Mouse (Mus musculus): Measurements from ENCODE around the gene Josd2. TPM values are rescaled to one million over a fixed set of nuclear protein-coding genes. Genes with fewer than 3 reads are reported as not detected.

Josd2 gene
- total RNA-seq, 2 experiments from 2014 or later: 76.7 to 77.9 TPM

GRCm38 (mm10) chr7:44471880-44472557 lies 4.2 kb downstream of the Josd2 start:
- no peak for DNase-seq (ENCODE audit: low spot score in 2 of 2)

- DNase-seq (ENCODE audit: low spot score in 2 of 2): no peak
Observed at GRCm38 (mm10) chr7:44472558-44472885, 4.7 kb downstream of the Josd2 start.

GRCm38 (mm10) chr7:44472961-44473646 lies 5.3 kb downstream of the Josd2 start:
- DNase-seq (ENCODE audit: low spot score in 2 of 2): no peak

GRCm38 (mm10) chr7:44474419-44474818 lies 6.6 kb downstream of the Josd2 start:
- peak in 1 of 2 experiments; percentile 65 for DNase-seq (ENCODE audit: low spot score in 2 of 2)

GRCm38 (mm10) chr7:44475046-44475614 lies 7.3 kb downstream of the Josd2 start:
- DNase-seq (ENCODE audit: low spot score in 2 of 2): no peak

GRCm38 (mm10) chr7:44482836-44483435 lies 15.2 kb downstream of the Josd2 start:
- no peak for DNase-seq (ENCODE audit: low spot score in 2 of 2)

GRCm38 (mm10) chr7:44484109-44484508 lies 16.3 kb downstream of the Josd2 start:
- DNase-seq (ENCODE audit: low spot score in 2 of 2): no peak

GRCm38 (mm10) chr7:44484841-44485571 lies 17.2 kb downstream of the Josd2 start:
- DNase-seq (ENCODE audit: low spot score in 2 of 2): peak; percentile 80 to 84

GRCm38 (mm10) chr7:44485572-44486195 lies 17.9 kb downstream of the Josd2 start:
- no peak for DNase-seq (ENCODE audit: low spot score in 2 of 2)

GRCm38 (mm10) chr7:44486927-44487575 lies 19.3 kb downstream of the Josd2 start:
- DNase-seq (ENCODE audit: low spot score in 2 of 2): no peak

GRCm38 (mm10) chr7:44487936-44488335 lies 20.2 kb downstream of the Josd2 start:
- no peak for DNase-seq (ENCODE audit: low spot score in 2 of 2)

GRCm38 (mm10) chr7:44488545-44488944 lies 20.8 kb downstream of the Josd2 start:
- DNase-seq (ENCODE audit: low spot score in 2 of 2): no peak

GRCm38 (mm10) chr7:44490281-44490680 lies 22.5 kb downstream of the Josd2 start:
- DNase-seq (ENCODE audit: low spot score in 2 of 2): no peak

GRCm38 (mm10) chr7:44491391-44491790 lies 23.6 kb downstream of the Josd2 start:
- no peak for DNase-seq (ENCODE audit: low spot score in 2 of 2)

GRCm38 (mm10) chr7:44492166-44492826 lies 24.5 kb downstream of the Josd2 start:
- DNase-seq (ENCODE audit: low spot score in 2 of 2): no peak

- DNase-seq (ENCODE audit: low spot score in 2 of 2): no peak
Observed at GRCm38 (mm10) chr7:44494681-44495080, 26.9 kb downstream of the Josd2 start.

GRCm38 (mm10) chr7:44495086-44495485 lies 27.3 kb downstream of the Josd2 start:
- DNase-seq (ENCODE audit: low spot score in 2 of 2): no peak

GRCm38 (mm10) chr7:44495992-44496770 lies 28.4 kb downstream of the Josd2 start, which contains the start of the genes Emc10 and Fam71e1:
Gene Emc10, minus strand, starts transcription at chr7:44496529.
Gene Fam71e1, plus strand, starts transcription at chr7:44496581.
- peak; percentile 99 for DNase-seq (ENCODE audit: low spot score in 2 of 2)

GRCm38 (mm10) chr7:44496771-44497109 lies 29.0 kb downstream of the Josd2 start:
- no peak for DNase-seq (ENCODE audit: low spot score in 2 of 2)

All from left cerebral cortex, adult 18-20 months (tissue).